Mouse (Mus musculus) embryonic facial prominence, embryonic 11.5 days (tissue): ENCODE measurements around the gene Fam92a. TPM values are rescaled to one million over a fixed set of nuclear protein-coding genes. Genes with fewer than 3 reads are reported as not detected.

Experiments
- polyA plus RNA-seq: library from polyadenylated mRNA; unstranded; fragments of >200 nt; fragmentation: Nextera tagmentation; extraction: Ambion mirVana; gene quantifications from 2 replicates; pipeline ENCODE4 v1.2.1, GENCODE M21; 2014

The Fam92a gene
- polyA plus RNA-seq, 1 experiment from 2014 or later = 137 TPM

Other genes with a start within 250 kb of the Fam92a start
- 0.28 TPM in 1 of 2 replicates, not detected in the other for gene Gm10604, start 190.8 kb downstream of the Fam92a start, polyA plus RNA-seq
- 18.7 and 21.4 TPM in 2 replicates for gene Rbm12b2, start 82.6 kb downstream of the Fam92a start, polyA plus RNA-seq
- 7.7 and 9.2 TPM in 2 replicates for gene Rbm12b1, start 31.8 kb downstream of the Fam92a start, polyA plus RNA-seq